Mouse (Mus musculus) C2C12 (cell line): ENCODE results near the gene Slc43a3.

ENCODE experiments used
- CTCF ChIP-seq: IDR thresholded peaks from one replicate; pipeline ENCODE4 v1.5.1; 2011; ENCODE audit not compliant: control insufficient read depth, insufficient read depth, insufficient read length
- MAX ChIP-seq: IDR thresholded peaks from one replicate; pipeline ENCODE4 v1.6.1; 2011; ENCODE audit warnings: mild to moderate bottlenecking, control low read depth
- USF1 ChIP-seq: IDR thresholded peaks from one replicate; pipeline ENCODE4 v1.6.1; 2011; ENCODE audit warnings: low read depth, mild to moderate bottlenecking, control low read depth, moderate library complexity

- no peak for TF ChIP-seq CTCF
- TF ChIP-seq USF1: no peak
- no peak for TF ChIP-seq MAX
Observed at GRCm38 (mm10) chr2:84952251-84952650, 15.9 kb downstream of the Slc43a3 start.
